Mouse (Mus musculus) bone marrow macrophage, adult 2 months (primary cell): ENCODE measurements around the gene Noct.

ENCODE experiments used
- CTCF ChIP-seq: IDR thresholded peaks from 2 replicates; pipeline ENCODE4 v1.5.1; 2012; ENCODE audit warnings: low read depth, mild to moderate bottlenecking, low read length, moderate library complexity
- POLR2A ChIP-seq: IDR thresholded peaks from 2 replicates; pipeline ENCODE4 v1.6.1; 2012; ENCODE audit warnings: mild to moderate bottlenecking, low read depth, low read length, borderline replicate concordance

GRCm38 (mm10) chr3:51219213-51219612 lies 5.0 kb upstream of the Noct start:
- no peak for TF ChIP-seq CTCF
- no peak for TF ChIP-seq POLR2A
